Mouse (Mus musculus) liver, adult 2 months (tissue): Measurements from ENCODE around the gene Cd33. TPM values are rescaled to one million over a fixed set of nuclear protein-coding genes. Genes with fewer than 3 reads are reported as not detected.

Experiments used
- DNase-seq: peaks from one replicate; pipeline ENCODE4 v3.0.0-alpha.2; 2011; ENCODE audit warnings: low read depth, low spot score; ENCODE audit errors: extremely low read depth
- H3K27ac ChIP-seq: fragments of 200-500 bp; replicated peaks from 2 replicates; pipeline ENCODE4 v1.5.1; 2012; ENCODE audit warnings: low read depth, mild to moderate bottlenecking, control low read depth, inconsistent platforms, low read length; ENCODE audit not compliant: insufficient read depth
- H3K27me3 ChIP-seq: fragments of 200-500 bp; 2 replicates; pipeline ENCODE4 v1.6.1; 2012; ENCODE audit warnings: mild to moderate bottlenecking, moderate library complexity, low read length, inconsistent platforms; ENCODE audit not compliant: control insufficient read depth, insufficient read depth
- H3K36me3 ChIP-seq: fragments of 200-500 bp; 2 replicates; pipeline ENCODE4 v1.6.1; 2012; ENCODE audit warnings: low read length, inconsistent platforms; ENCODE audit not compliant: control insufficient read depth, insufficient read depth
- H3K4me1 ChIP-seq: fragments of 200-500 bp; 2 replicates; pipeline ENCODE4 v1.6.1; 2011; ENCODE audit warnings: low read length; ENCODE audit not compliant: control insufficient read depth, insufficient read depth
- H3K4me3 ChIP-seq: fragments of 200-500 bp; 2 replicates; pipeline ENCODE4 v1.5.1; 2011; ENCODE audit warnings: low read depth, mild to moderate bottlenecking, control low read depth, low read length, moderate library complexity; ENCODE audit not compliant: insufficient read depth
- H3K79me2 ChIP-seq: fragments of 200-500 bp; 2 replicates; pipeline ENCODE4 v1.6.1; 2012; ENCODE audit warnings: inconsistent platforms, mild to moderate bottlenecking, low read length, moderate library complexity; ENCODE audit not compliant: control insufficient read depth, insufficient read depth
- H3K9ac ChIP-seq: fragments of 200-500 bp; 2 replicates; pipeline ENCODE4 v1.6.1; 2012; ENCODE audit warnings: low read depth, mild to moderate bottlenecking, control low read depth, inconsistent platforms, low read length
- CTCF ChIP-seq: fragments of 200-500 bp; IDR thresholded peaks from 2 replicates; pipeline ENCODE4 v1.5.1; 2011; ENCODE audit warnings: low read depth, low read length, control low read depth
- POLR2A ChIP-seq: fragments of 200-500 bp; IDR thresholded peaks from 2 replicates; pipeline ENCODE4 v1.6.1; 2011; ENCODE audit warnings: low read length, control low read depth; ENCODE audit not compliant: insufficient read depth; ENCODE audit errors: extremely low read depth
- WGBS: fragments of 180-500 bp; shearing (Covaris S2); methylation state at CpG from one replicate; pipeline ENCODE4 v1.1.7; 2018; 5-methylcytosine and 5-hydroxymethylcytosine counted together
- polyA plus RNA-seq: library from polyadenylated mRNA; depleted of rRNA; stranded (reverse); fragments of >200 nt; gene quantifications from 2 replicates; pipeline ENCODE4 v1.2.3, GENCODE M21; 2012
- total RNA-seq: library from RNA; depleted of rRNA; stranded (reverse); fragments of >200 nt; gene quantifications from 2 replicates; pipeline ENCODE4 v1.2.3, GENCODE M21; 2014

The Cd33 gene
- total and polyA plus RNA-seq, 2 experiments, result 0.28 to 1.0 TPM

GRCm38 (mm10) chr7:43511707-43512478 is 32.3 kb downstream of the Cd33 start:
- Histone ChIP-seq H3K4me1 (no peaks in the 10 kb centered on the region), H3K27ac (no peak overlapping the region), H3K79me2 (no peaks in the 10 kb centered on the region), H3K9ac (no peak overlapping the region), H3K36me3 (no peaks in the 10 kb centered on the region), H3K4me3 (no peak overlapping the region), H3K27me3 (no peaks in the 10 kb centered on the region; the same call in 1 of the 2 replicates)
- DNase-seq, result no peak
- no peak for TF ChIP-seq CTCF
- TF ChIP-seq POLR2A, result no peak
- WGBS, result 46% methylated on average over 4 of the region's 4 CpGs

- TF ChIP-seq CTCF (peak; percentile 60), POLR2A (no peak)
- Histone ChIP-seq H3K9ac (no peak overlapping the region), H3K79me2 (no peaks in the 10 kb centered on the region), H3K36me3 (no peaks in the 10 kb centered on the region), H3K27me3 (peaks cover 4% of the 10 kb centered on the region; the same call in 1 of the 2 replicates), H3K4me1 (no peaks in the 10 kb centered on the region), H3K4me3 (no peak overlapping the region), H3K27ac (no peak overlapping the region)
- 21% methylated on average over 21 of the region's 21 CpGs for WGBS
- DNase-seq, result peak; percentile 5
These were observed 48.7 kb downstream of the Cd33 start for GRCm38 (mm10) chr7:43495343-43496021.

- H3K36me3 ChIP-seq, result no peaks in the 10 kb centered on the region
- 57% methylated on average over 9 of the region's 9 CpGs for WGBS
- TF ChIP-seq CTCF, result no peak
- TF ChIP-seq POLR2A, result no peak
- DNase-seq, result no peak
- H3K27me3 ChIP-seq, result peaks cover 9% of the 10 kb centered on the region; the same call in 1 of the 2 replicates
- no peak overlapping the region for H3K9ac ChIP-seq
- H3K27ac ChIP-seq, result no peak overlapping the region
- H3K4me3 ChIP-seq, result no peak overlapping the region
- no peaks in the 10 kb centered on the region for H3K4me1 ChIP-seq
- H3K79me2 ChIP-seq, result no peaks in the 10 kb centered on the region
These were observed 53.4 kb downstream of the Cd33 start for GRCm38 (mm10) chr7:43490861-43491260.

GRCm38 (mm10) chr7:43490182-43490584 is 54.0 kb downstream of the Cd33 start:
- 1% methylated on average over 8 of the region's 13 CpGs for WGBS
- no peak overlapping the region for H3K4me3 ChIP-seq
- TF ChIP-seq CTCF, result no peak
- TF ChIP-seq POLR2A, result no peak

GRCm38 (mm10) chr7:43489631-43490125 is 54.5 kb downstream of the Cd33 start, which contains the start of gene Iglon5:
Gene Iglon5, minus strand, starts transcription at chr7:43490075.
- Histone ChIP-seq H3K4me3 (peak within 1 kb of the TSS; percentile 13; the same call in 1 of the 2 replicates), H3K27me3 (peaks cover 9% of the 10 kb centered on the region; the same call in 1 of the 2 replicates), H3K36me3 (no peaks in the 10 kb centered on the region), H3K9ac (no peak within 1 kb of the TSS), H3K27ac (no peak within 1 kb of the TSS), H3K79me2 (no peaks in the 10 kb centered on the region), H3K4me1 (no peaks in the 10 kb centered on the region)
- TF ChIP-seq POLR2A (no peak), CTCF (no peak)
- 4% methylated on average over 16 of the region's 41 CpGs for whole genome bisulfite sequencing
- DNase-seq, result no peak

More at GRCm38 (mm10) chr7:43490182-43490584, 54.0 kb downstream of the Cd33 start:
- H3K27ac ChIP-seq, result no peak overlapping the region
- peaks cover 9% of the 10 kb centered on the region; the same call in 1 of the 2 replicates for H3K27me3 ChIP-seq
- no peak overlapping the region for H3K9ac ChIP-seq
- DNase-seq, result no peak
- no peaks in the 10 kb centered on the region for H3K79me2 ChIP-seq
- H3K36me3 ChIP-seq, result no peaks in the 10 kb centered on the region
- no peaks in the 10 kb centered on the region for H3K4me1 ChIP-seq
